Mouse (Mus musculus): ENCODE results near the gene Vasn. TPM values are rescaled to one million over a fixed set of nuclear protein-coding genes. Genes with fewer than 3 reads are reported as not detected.

Vasn gene
- 0.34 and 1.8 TPM in 2 replicates for polyA plus RNA-seq (2011; ENCODE audit: insufficient read depth, insufficient read length, low replicate concordance, missing spikeins)

DNA sequence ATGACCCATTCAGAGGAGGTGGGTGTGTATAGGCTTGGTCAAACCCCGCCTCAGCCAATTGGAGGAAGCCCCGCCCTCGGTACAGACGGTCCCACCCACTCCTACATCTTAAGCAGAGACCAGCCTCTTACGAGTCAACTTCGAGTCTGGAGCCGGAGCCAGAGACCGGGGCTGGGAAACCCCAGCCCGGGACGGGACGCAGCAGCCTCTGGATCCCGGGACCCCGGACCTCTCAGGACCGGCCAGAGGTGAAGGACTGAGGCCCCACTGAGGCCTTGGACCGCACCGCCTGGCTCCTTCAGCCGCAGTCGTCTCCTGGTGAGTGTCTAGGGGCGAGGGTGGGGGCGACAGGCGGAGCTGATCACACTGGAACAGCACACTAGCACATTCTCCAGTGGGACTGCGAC lies at the start of gene Vasn, which contains the start of gene Dnaja3:
Gene Vasn, plus strand, starts transcription at position 111 of the 407 bp plus-strand sequence.
Gene Dnaja3, plus strand, starts transcription at position 159 of the 407 bp plus-strand sequence.
- Histone ChIP-seq H3K4me1 (ENCODE audit: control insufficient read depth, insufficient read depth, low read length) (peaks cover 3% of the 10 kb centered on the region), H3K27ac (ENCODE audit: control insufficient read depth, insufficient read depth, low read depth, low read length, poor library complexity) (peak within 1 kb of the TSS; percentile 25; the same call in 1 of the 2 replicates), H3K4me3 (replicated peaks; ENCODE audit: control insufficient read depth, low read depth, low read length) (peak within 1 kb of the TSS; percentile 12)
- no peak for TF ChIP-seq POLR2A (IDR thresholded peaks at IDR 0.05; ENCODE audit: borderline replicate concordance, control insufficient read depth, low read depth, low read length)
- TF ChIP-seq CTCF (IDR thresholded peaks at IDR 0.05; ENCODE audit: control insufficient read depth, insufficient read depth, low read length): no peak
- 19% methylated on average over 22 of the region's 22 CpGs for WGBS

DNA sequence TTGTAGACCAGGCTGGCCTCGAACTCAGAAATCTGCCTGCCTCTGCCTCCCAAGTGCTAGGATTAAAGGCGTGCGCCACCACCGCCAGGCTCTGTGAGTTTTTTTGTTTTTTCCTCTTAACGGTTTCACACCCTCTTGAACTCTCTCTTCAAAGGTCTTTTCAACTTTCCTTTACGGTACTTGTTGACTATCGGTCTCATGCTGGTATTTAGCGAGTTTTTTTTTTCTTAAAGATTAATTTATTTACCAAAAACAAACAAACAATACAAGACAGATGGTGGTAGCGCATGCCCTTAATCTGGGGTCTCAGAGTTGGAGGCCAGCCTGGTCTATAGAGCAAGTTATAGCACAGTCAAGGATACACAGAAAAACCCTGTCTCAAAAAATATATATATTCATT lies 49.5 kb upstream of the Vasn start:
- no peak overlapping the region for H3K4me3 ChIP-seq (replicated peaks; ENCODE audit: control insufficient read depth, low read depth, low read length)
- WGBS: 90% methylated on average over 9 of the region's 9 CpGs
- H3K27ac ChIP-seq (ENCODE audit: control insufficient read depth, insufficient read depth, low read depth, low read length, poor library complexity): no peak overlapping the region
- TF ChIP-seq POLR2A (IDR thresholded peaks at IDR 0.05; ENCODE audit: borderline replicate concordance, control insufficient read depth, low read depth, low read length) (no peak), CTCF (IDR thresholded peaks at IDR 0.05; ENCODE audit: control insufficient read depth, insufficient read depth, low read length) (no peak)
- peaks cover 2% of the 10 kb centered on the region for H3K4me1 ChIP-seq (ENCODE audit: control insufficient read depth, insufficient read depth, low read length)

DNA sequence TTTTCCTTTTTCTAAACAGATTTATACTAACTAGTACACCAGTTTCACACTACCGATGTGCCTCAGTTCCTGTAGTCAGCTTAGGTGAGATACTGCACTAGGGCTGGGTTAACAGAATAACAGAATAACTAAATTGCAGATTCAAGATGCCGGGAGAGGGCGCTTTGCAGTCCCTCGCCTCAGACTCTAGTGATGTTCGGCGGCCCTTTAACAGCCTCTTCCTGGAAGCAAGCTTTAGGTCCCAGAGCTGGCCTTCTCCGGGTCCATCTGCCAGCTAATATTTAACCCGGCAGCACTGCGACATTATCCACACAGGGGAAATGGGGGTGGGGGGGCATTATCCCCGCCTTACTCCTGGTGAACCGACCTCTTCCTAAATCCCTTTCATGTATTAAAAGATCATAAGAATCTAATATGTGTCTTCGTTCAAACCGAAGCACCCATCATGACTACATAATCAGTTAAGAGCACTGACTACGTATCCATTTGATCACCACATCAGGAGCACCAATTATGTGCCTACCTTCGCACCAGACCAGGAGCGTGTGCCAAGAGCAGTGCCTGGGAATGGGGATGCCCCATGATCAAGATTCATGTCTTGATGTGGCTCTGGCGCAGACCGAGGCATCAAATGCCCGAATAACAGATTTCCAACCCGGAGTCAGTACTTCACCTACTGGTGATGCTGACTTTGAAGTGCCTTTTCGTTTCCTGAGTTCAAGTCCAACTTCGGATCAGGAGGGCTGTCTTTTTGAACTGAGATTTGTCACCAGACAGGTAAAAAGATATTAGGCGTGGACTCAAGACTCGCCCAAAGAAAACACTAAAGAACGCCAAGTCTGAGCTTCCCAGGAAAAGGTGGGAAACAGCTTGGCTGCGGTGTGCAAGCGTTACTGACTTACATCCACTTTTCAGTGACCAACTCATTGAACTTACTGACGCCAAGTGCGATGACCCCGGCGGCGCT lies 46.5 kb upstream of the Vasn start:
- WGBS: 37% methylated on average over 32 of the region's 32 CpGs
- TF ChIP-seq POLR2A (IDR thresholded peaks at IDR 0.05; ENCODE audit: borderline replicate concordance, control insufficient read depth, low read depth, low read length) (no peak), CTCF (IDR thresholded peaks at IDR 0.05; ENCODE audit: control insufficient read depth, insufficient read depth, low read length) (0 out of 2 replicates have a peak, but pooled peaks have one; percentile 5)
- Histone ChIP-seq H3K4me1 (ENCODE audit: control insufficient read depth, insufficient read depth, low read length) (no peaks in the 10 kb centered on the region), H3K27ac (ENCODE audit: control insufficient read depth, insufficient read depth, low read depth, low read length, poor library complexity) (no peak overlapping the region), H3K4me3 (replicated peaks; ENCODE audit: control insufficient read depth, low read depth, low read length) (no peak overlapping the region)

DNA sequence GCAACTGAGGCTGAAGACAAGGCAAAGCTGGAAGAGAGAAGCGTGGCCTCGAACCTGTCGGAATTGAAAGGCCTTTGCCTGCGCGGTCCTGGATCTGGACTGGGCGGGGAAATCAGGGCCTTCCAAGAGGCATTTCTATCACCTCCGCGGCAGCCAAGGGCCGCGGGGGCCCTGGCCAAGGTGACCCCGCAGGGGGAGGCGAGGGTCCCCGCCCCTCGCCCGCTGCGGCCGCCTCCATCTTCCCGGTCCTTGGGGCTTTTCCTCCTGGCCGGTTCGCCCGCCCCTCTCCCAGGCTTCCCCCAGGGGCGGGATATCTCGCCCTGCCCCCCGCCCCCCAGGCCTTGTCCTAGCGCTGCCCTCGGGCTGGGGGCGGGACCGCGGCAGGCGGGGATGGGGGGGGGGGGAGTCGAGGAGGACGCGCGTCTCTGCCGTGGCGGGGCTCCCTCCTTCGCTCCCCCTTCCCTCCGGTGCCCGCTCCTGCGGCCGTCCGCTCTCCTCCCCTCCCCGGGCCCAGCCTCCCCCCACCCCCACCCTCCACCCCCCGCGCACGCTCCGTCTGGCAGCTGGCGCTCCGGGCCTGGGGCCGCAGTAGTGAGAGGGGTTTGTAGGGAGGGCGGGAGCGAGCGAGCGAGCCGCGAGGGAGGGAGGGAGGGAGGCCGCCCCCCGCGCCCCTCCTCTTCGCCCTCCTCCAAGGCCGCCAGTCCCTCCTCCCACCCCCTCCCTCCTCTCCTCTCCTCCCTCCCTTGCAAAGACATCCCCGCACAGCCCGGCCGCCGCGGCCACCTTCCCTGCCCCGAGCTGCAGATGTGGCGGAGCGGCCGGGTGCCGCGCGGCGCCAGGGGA lies 45.5 kb upstream of the Vasn start, which contains the start of gene Glis2:
Gene Glis2, plus strand, starts transcription at position 743 of the 843 bp plus-strand sequence.
- TF ChIP-seq POLR2A (IDR thresholded peaks at IDR 0.05; ENCODE audit: borderline replicate concordance, control insufficient read depth, low read depth, low read length) (no peak), CTCF (IDR thresholded peaks at IDR 0.05; ENCODE audit: control insufficient read depth, insufficient read depth, low read length) (no peak)
- peak within 1 kb of the TSS; percentile 39; the same call in 1 of the 2 replicates for H3K27ac ChIP-seq (ENCODE audit: control insufficient read depth, insufficient read depth, low read depth, low read length, poor library complexity)
- peak within 1 kb of the TSS; percentile 29 for H3K4me3 ChIP-seq (replicated peaks; ENCODE audit: control insufficient read depth, low read depth, low read length)
- H3K4me1 ChIP-seq (ENCODE audit: control insufficient read depth, insufficient read depth, low read length): no peaks in the 10 kb centered on the region
- WGBS: 1% methylated on average over 50 of the region's 74 CpGs

DNA sequence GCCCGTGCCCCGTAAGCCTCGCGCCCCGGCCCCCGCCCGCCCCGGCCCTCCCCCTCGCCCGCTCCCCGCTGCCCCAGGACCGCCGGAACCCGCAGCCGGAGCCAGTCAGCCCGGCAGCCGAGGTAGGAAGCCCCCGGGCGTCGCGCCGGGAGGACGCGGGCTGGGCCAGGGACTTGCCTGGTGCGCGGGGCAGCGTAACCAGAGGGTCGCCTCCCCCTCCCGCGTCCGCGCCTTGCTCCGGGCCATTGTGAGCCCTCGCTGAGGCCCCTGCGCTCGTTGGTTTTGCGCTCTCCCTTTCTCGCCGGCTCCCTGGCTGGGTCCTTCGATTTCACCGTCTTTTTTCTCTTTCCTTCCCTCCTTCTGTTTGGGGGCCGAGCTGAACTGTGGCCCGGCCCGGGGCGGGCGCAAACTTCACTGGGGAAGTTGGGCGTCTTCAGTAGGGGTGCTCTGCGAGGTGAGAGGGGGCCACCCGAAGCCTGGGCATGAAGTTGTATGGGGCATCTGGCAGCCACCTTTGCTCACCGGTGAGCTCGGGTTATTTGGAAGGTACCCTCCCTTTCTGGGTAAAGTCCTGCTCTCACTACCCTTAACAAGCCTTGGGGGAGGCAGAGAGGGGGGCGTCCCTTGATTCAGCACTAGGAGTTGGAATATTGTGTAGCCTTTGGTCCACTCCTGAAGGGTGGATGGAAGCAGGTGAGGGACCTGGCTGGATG lies 44.8 kb upstream of the Vasn start:
- Histone ChIP-seq H3K27ac (ENCODE audit: control insufficient read depth, insufficient read depth, low read depth, low read length, poor library complexity) (peak overlapping the region; percentile 39; the same call in 1 of the 2 replicates), H3K4me3 (replicated peaks; ENCODE audit: control insufficient read depth, low read depth, low read length) (peak overlapping the region; percentile 29), H3K4me1 (ENCODE audit: control insufficient read depth, insufficient read depth, low read length) (no peaks in the 10 kb centered on the region)
- TF ChIP-seq POLR2A (IDR thresholded peaks at IDR 0.05; ENCODE audit: borderline replicate concordance, control insufficient read depth, low read depth, low read length) (no peak), CTCF (IDR thresholded peaks at IDR 0.05; ENCODE audit: control insufficient read depth, insufficient read depth, low read length) (no peak)
- WGBS: 1% methylated on average over 52 of the region's 52 CpGs

DNA sequence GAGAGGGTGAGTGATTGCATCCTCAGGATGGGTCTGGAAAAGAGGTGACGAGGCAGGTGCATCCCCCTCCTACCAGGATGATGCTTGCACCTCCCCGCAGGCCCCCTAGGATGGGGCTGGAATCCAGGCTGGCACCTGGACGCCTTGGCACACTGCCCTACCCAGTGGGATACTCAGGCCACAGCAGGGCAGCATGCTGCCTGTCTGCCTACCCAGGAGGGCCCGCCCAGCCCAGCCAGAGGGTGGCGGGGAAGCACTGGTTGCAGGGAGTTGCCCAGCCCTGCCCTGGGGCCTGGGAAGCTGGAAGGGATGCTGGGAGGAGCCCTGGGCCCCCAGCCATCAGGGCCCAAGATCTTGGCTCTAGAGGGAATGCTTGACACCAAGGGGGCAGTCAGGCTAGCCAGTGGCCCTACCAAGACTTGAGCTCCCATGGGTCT lies 44.2 kb upstream of the Vasn start:
- H3K4me3 ChIP-seq (replicated peaks; ENCODE audit: control insufficient read depth, low read depth, low read length): no peak overlapping the region
- WGBS: 65% methylated on average over 5 of the region's 5 CpGs

DNA sequence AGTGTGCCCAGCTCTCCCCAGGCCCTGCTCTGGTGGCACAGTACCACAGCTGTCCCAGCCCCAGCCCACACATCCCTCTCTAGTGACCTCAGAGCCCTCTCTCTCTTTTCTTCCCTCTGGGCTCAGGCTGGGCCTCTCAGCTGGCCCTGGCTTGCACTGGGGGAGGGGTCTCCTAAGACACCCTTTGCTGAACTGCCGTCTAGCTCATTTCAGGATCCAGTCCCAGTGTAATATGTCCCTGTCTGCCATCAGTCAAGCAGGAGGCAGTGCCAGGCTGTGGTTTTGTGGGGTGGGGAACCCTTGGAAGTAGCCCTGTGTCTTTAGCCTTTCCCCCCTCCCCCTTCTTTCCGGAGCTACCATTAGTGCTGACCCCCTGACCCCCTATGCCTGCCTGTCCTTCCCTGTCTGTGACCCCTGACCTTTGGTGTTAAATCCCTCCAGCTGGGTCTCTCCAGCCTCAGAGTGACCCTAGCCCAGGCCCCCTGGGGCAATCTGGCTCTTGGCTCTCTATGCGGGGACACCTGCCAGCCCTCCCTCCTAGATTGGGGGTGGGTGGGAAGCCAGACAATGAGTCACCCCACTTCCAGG lies 43.5 kb upstream of the Vasn start:
- H3K4me3 ChIP-seq (replicated peaks; ENCODE audit: control insufficient read depth, low read depth, low read length): no peak overlapping the region
- H3K4me1 ChIP-seq (ENCODE audit: control insufficient read depth, insufficient read depth, low read length): no peaks in the 10 kb centered on the region
- TF ChIP-seq CTCF (IDR thresholded peaks at IDR 0.05; ENCODE audit: control insufficient read depth, insufficient read depth, low read length) (no peak), POLR2A (IDR thresholded peaks at IDR 0.05; ENCODE audit: borderline replicate concordance, control insufficient read depth, low read depth, low read length) (no peak)
- WGBS: 66% methylated on average over 3 of the region's 3 CpGs
- no peak overlapping the region for H3K27ac ChIP-seq (ENCODE audit: control insufficient read depth, insufficient read depth, low read depth, low read length, poor library complexity)

More for the DNA sequence above, 44.2 kb upstream of the Vasn start:
- Histone ChIP-seq H3K4me1 (ENCODE audit: control insufficient read depth, insufficient read depth, low read length) (no peaks in the 10 kb centered on the region), H3K27ac (ENCODE audit: control insufficient read depth, insufficient read depth, low read depth, low read length, poor library complexity) (no peak overlapping the region; the same call in 1 of the 2 replicates)
- TF ChIP-seq POLR2A (IDR thresholded peaks at IDR 0.05; ENCODE audit: borderline replicate concordance, control insufficient read depth, low read depth, low read length): no peak
- TF ChIP-seq CTCF (IDR thresholded peaks at IDR 0.05; ENCODE audit: control insufficient read depth, insufficient read depth, low read length): no peak

All from bone marrow, adult 2 months (tissue).